Mouse (Mus musculus) lung, postnatal 0 days (tissue): ENCODE results near the gene Cyth1. TPM values are rescaled to one million over a fixed set of nuclear protein-coding genes. Genes with fewer than 3 reads are reported as not detected.
A peak's percentile ranks its signal among the peaks of the same experiment; 100 is the strongest.

Source experiments
- ATAC-seq: fragments of 200-750 bp; cut with Nextera tagmentation; 2 replicates; pipeline ENCODE4 v1.8.0; 2017; ENCODE audit warnings: moderate library complexity
- DNase-seq: peaks from one replicate; pipeline ENCODE4 v3.0.0-alpha.2; 2016; ENCODE audit warnings: low spot score
- H3K27ac ChIP-seq: fragments of 300-500 bp; sonication (generic); 2 replicates; pipeline ENCODE4 v1.5.1; 2014; ENCODE audit warnings: antibody characterized with exemption, mild to moderate bottlenecking, low read length, mixed read lengths
- H3K27me3 ChIP-seq: fragments of 300-500 bp; sonication (generic); replicated peaks from 2 replicates; pipeline ENCODE4 v1.6.1; 2014; ENCODE audit warnings: low read length, mixed read lengths; ENCODE audit not compliant: insufficient read depth
- H3K36me3 ChIP-seq: fragments of 300-500 bp; sonication (generic); 2 replicates; pipeline ENCODE4 v1.6.1; 2014; ENCODE audit warnings: low read length, mixed read lengths; ENCODE audit not compliant: insufficient read depth
- H3K4me1 ChIP-seq: fragments of 300-500 bp; sonication (generic); 2 replicates; pipeline ENCODE4 v1.6.1; 2014; ENCODE audit warnings: antibody characterized with exemption, low read depth, low read length, mixed read lengths; ENCODE audit not compliant: insufficient read depth
- H3K4me2 ChIP-seq: fragments of 300-500 bp; sonication (generic); replicated peaks from 2 replicates; pipeline ENCODE4 v1.6.1; 2014; ENCODE audit warnings: low read depth, mild to moderate bottlenecking, low read length, moderate library complexity, mixed read lengths
- H3K4me3 ChIP-seq: fragments of 300-500 bp; sonication (generic); 2 replicates; pipeline ENCODE4 v1.5.1; 2014; ENCODE audit warnings: low read depth, low read length
- H3K9ac ChIP-seq: fragments of 300-500 bp; sonication (generic); replicated peaks from 2 replicates; pipeline ENCODE4 v1.6.1; 2014; ENCODE audit warnings: low read depth, mild to moderate bottlenecking
- H3K9me3 ChIP-seq: fragments of 300-500 bp; sonication (generic); 2 replicates; pipeline ENCODE4 v1.6.1; 2016; ENCODE audit warnings: low read length, mixed read lengths
- CTCF ChIP-seq: IDR thresholded peaks from 2 replicates; pipeline ENCODE4 v1.5.1; 2016; ENCODE audit warnings: antibody characterized with exemption, mild to moderate bottlenecking
- EP300 ChIP-seq: IDR thresholded peaks from 2 replicates; pipeline ENCODE4 v1.6.1; 2016; ENCODE audit warnings: antibody characterized with exemption, mild to moderate bottlenecking, control low read depth
- WGBS: fragments of 180-500 bp; shearing (Covaris S2); extraction: QIAGEN DNeasy Blood & Tissue Kit; methylation state at CpG from one replicate; pipeline ENCODE4 v1.1.7; 2014; 5-methylcytosine and 5-hydroxymethylcytosine counted together
- polyA plus RNA-seq: library from polyadenylated mRNA; unstranded; fragments of >200 nt; fragmentation: Nextera tagmentation; extraction: Ambion mirVana; gene quantifications from 2 replicates; pipeline ENCODE4 v1.2.1, GENCODE M21; 2015

Gene Cyth1
- polyA plus RNA-seq, 1 experiment from 2014 or later, result 19.5 TPM

DNA sequence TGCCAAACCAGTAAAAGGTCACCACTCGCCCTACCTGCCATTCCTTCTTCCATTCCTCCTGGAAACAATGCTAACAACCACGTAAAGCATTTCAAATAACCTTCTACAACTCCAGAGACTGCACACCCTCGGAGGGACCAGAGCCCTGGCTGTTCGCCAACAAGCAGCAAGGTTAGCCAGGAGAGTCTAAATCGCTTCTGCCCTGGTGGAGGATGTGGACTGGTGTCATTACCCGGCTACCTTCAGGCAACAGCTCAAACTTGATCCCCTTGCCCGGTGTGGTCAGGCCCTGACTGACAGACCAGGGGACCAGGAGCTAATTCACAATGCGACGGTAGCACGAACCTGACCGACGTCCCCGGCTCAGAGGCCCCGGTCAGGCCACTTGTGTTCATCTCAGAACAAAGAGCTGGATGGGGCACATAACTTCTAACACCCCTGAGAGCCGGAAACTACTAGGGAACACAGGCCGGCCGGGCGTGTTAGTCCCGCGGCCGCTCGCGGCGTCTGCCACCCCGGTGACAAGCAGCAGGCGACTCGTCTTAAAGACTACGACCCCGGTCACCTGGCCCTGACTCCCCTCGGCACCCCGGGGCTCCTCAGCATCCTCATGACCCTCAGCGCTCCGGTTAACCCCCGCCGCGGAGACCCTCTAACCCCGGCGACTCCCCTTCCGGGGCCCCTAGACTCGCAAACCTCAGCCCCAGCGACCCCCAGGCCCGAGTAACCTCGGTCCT, 865 bp downstream of the Cyth1 start:
- WGBS, result 2% methylated on average over 43 of the region's 43 CpGs
- ATAC-seq (peak; percentile 27), DNase-seq (peak; percentile 81)
- Histone ChIP-seq H3K4me3 (peak overlapping the region; percentile 83), H3K36me3 (no peaks in the 10 kb centered on the region), H3K4me2 (peak overlapping the region; percentile 87), H3K27ac (peak overlapping the region; percentile 94), H3K9me3 (no peaks in the 10 kb centered on the region), H3K27me3 (no peaks in the 10 kb centered on the region), H3K4me1 (peaks cover 15% of the 10 kb centered on the region), H3K9ac (peak overlapping the region; percentile 96)
- TF ChIP-seq EP300, result no peak
- no peak; the same call in 1 of the 2 replicates for TF ChIP-seq CTCF

DNA sequence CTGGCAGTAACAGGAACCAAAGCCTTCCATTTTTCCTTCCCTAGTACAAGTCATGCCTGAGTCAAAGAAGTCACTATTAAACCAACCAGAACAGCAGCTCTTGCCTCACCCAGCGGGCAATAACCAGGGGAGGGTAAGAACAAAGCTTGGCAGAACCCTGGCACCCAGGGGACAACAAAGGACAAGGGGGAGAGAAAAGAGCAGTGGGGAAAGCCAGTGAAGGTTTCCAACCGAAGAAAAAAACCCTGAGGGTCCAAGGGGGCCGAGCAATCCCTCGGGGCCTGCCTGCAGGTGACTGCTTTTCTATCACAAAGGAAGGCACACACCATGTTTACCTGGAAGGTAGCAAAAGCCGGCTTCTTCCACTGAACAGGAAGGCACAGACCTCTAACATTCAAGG, 1.7 kb downstream of the Cyth1 start:
- Histone ChIP-seq H3K4me3 (peak overlapping the region; percentile 83), H3K4me1 (peaks cover 15% of the 10 kb centered on the region), H3K9me3 (no peaks in the 10 kb centered on the region), H3K36me3 (no peaks in the 10 kb centered on the region), H3K4me2 (peak overlapping the region; percentile 87), H3K27ac (peak overlapping the region; percentile 94), H3K9ac (peak overlapping the region; percentile 96), H3K27me3 (no peaks in the 10 kb centered on the region)
- no peak for ATAC-seq
- no peak for DNase-seq
- 48% methylated on average over 5 of the region's 5 CpGs for WGBS
- TF ChIP-seq CTCF (no peak), EP300 (no peak)

DNA sequence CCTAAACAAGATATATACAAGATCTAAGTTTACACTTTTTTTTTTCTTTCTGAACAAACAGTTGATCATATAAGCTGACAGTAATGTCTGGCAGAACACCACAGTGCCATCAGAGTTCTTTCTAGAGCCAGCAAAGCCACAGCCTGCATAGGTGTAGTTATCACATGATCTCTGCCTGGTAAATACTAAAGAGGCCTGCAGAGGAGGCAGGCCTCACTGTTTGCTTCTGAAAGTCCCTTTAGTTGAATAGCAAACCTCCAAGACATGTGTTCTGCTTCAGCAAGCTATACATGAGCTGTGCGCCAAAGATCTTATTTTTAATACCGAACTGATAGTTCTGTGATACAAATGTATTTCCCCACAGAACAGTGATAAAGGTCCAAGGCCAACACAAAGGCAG, 3.3 kb downstream of the Cyth1 start:
- 88% methylated on average over 2 of the region's 2 CpGs for WGBS
- Histone ChIP-seq H3K27me3 (no peaks in the 10 kb centered on the region), H3K4me3 (no peak overlapping the region), H3K4me2 (no peak overlapping the region), H3K36me3 (no peaks in the 10 kb centered on the region), H3K9me3 (no peaks in the 10 kb centered on the region), H3K27ac (no peak overlapping the region), H3K9ac (no peak overlapping the region), H3K4me1 (peaks cover 19% of the 10 kb centered on the region)
- ATAC-seq, result no peak
- DNase-seq, result no peak
- TF ChIP-seq CTCF (no peak), EP300 (no peak)

DNA sequence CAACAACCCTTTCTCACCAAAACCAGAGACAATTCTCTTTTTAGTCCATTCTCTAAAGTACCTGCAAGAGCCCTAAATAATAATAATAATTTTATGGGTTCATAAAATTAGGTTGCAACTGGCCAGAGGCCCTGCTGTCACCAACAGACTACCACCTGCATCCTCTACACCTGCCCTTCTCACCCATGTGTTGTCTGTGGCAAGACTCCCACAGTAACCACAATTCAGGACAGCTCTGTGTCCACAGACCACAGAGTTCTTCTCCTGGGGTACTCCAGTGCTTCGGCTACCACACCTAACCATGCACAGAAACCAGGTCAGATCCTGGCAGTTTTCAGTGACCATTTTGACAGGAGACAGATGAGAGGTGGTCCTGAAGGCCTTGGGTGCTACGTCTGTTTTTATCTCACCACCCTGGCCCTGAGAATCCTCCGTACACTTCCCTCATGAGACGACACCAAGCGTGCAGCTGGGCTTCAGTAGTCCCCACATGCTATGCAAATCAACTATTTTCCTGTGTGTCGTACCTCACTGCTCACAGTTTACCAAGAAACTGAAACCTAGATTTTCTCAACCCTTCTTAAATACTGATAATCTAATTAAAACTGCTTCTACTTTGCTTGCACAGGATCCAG, 4.6 kb downstream of the Cyth1 start:
- Histone ChIP-seq H3K9ac (no peak overlapping the region), H3K9me3 (no peaks in the 10 kb centered on the region), H3K27me3 (no peaks in the 10 kb centered on the region), H3K36me3 (no peaks in the 10 kb centered on the region), H3K27ac (no peak overlapping the region), H3K4me2 (no peak overlapping the region), H3K4me1 (peaks cover 22% of the 10 kb centered on the region; the same call in 1 of the 2 replicates), H3K4me3 (no peak overlapping the region)
- ATAC-seq, result no peak
- WGBS, result 87% methylated on average over 6 of the region's 6 CpGs
- no peak for TF ChIP-seq CTCF
- no peak for TF ChIP-seq EP300
- DNase-seq, result no peak

DNA sequence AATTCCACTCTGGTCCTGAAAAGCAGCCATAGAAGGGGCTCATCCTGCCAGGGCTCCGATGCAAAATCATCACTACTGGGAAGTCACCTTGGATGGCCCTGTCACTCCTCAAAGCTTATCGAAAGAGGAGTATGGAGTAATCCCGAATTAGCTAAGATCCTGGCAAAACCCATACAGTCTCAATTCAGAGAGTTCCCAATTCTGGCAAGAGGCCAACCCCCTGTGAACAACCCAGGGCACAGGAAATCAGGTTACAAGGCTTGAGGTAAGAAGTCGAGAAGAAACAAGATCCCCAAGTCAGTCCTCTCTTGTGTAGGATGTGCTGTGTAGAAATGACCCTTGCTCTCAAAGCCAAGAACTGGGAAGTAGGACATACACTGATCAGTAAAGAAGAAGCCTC, 5.9 kb downstream of the Cyth1 start:
- H3K4me1 ChIP-seq, result peaks cover 27% of the 10 kb centered on the region; the same call in 1 of the 2 replicates
- H3K4me2 ChIP-seq, result no peak overlapping the region
- no peaks in the 10 kb centered on the region for H3K36me3 ChIP-seq
- H3K9ac ChIP-seq, result no peak overlapping the region
- H3K27ac ChIP-seq, result no peak overlapping the region
- TF ChIP-seq EP300 (no peak), CTCF (no peak)
- no peak for ATAC-seq
- H3K9me3 ChIP-seq, result no peaks in the 10 kb centered on the region
- no peaks in the 10 kb centered on the region for H3K27me3 ChIP-seq
- no peak for DNase-seq
- no peak overlapping the region for H3K4me3 ChIP-seq
- 44% methylated on average over 4 of the region's 4 CpGs for WGBS

DNA sequence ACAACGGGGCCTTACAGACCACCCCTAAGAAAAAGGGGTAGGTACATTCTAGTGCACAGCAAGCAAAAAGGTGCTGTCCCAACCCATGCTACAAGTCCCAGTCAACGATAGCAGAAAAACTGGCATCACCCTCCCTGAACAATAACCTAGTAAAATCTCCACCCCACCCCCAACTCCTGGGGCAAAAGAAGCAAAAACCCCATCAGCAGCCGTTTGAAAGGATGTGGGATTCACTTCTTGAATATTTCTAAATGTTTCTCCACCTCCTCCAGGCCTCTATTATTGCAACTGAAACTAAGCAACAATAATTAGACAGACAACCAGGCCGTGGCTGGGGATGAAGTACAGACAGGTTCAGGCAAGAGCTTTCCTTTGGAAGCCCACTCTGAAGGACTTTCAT, 8.0 kb downstream of the Cyth1 start:
- Histone ChIP-seq H3K4me1 (peaks cover 23% of the 10 kb centered on the region; the same call in 1 of the 2 replicates), H3K4me3 (no peak overlapping the region), H3K9me3 (no peaks in the 10 kb centered on the region), H3K9ac (no peak overlapping the region), H3K4me2 (no peak overlapping the region), H3K27me3 (no peaks in the 10 kb centered on the region), H3K27ac (no peak overlapping the region), H3K36me3 (no peaks in the 10 kb centered on the region)
- 52% methylated on average over 4 of the region's 4 CpGs for WGBS
- no peak for DNase-seq
- TF ChIP-seq CTCF, result no peak
- TF ChIP-seq EP300, result no peak
- ATAC-seq, result no peak
